10 mouse cellular contexts compared by ENCODE assay signal in genomic region chr1:184519551-184519950, GRCm38 (mm10).
DNase-seq lines count a peak whose midpoint lies in the region.
"Had no signal": no experiment of that assay in that cellular context is flagged by ENCODE, and none has a peak within 500 bp of the region (broad histone marks: within the 10 kb centered on the region; RNA-seq: fewer than 3 reads in every experiment).

No protein-coding gene starts in this region.

- DNase-seq in embryo, embryonic 10.5 days (ENCODE audit: low spot score) = peak; percentile 16
- DNase-seq in embryo, embryonic 9.5 days (ENCODE audit: extremely low spot score) = no peak
- DNase-seq in lung, postnatal 10 days = peak; percentile 32
- DNase-seq in lung, postnatal 36 days = no peak
- DNase-seq in fibroblast of lung, adult 2 months (ENCODE audit: low read depth) = peak; percentile 76
- DNase-seq in kidney, postnatal 4 days = peak; percentile 19 to 30
- no peak for DNase-seq in spleen, postnatal 36 days (ENCODE audit: low spot score in 2 of 2)
- DNase-seq in left cerebral cortex, postnatal 14 days (ENCODE audit: low spot score in 2 of 2) = no peak
- DNase-seq: B cell, adult 2 months; right cerebral cortex, adult 18-20 months had no signal

- intact Hi-C loops in left cerebral cortex, postnatal 14 days (cut with DNase I) = no loop called here

Comparison
In these comparisons a context has a peak if more than half of its experiments do, and no peak if none do; other contexts are left out.
1. DNase-seq: peak in embryo, embryonic 10.5 days (single experiment), lung, postnatal 10 days (single experiment), fibroblast of lung, adult 2 months (single experiment) and kidney, postnatal 4 days (2 of 2); none in embryo, embryonic 9.5 days (single experiment), lung, postnatal 36 days (single experiment), spleen, postnatal 36 days (0 of 2) and left cerebral cortex, postnatal 14 days (0 of 2).